Mouse (Mus musculus) thymus, postnatal 0 days (tissue): ENCODE measurements at regions not wholly inside any gene's neighbourhood (a gene's known extent, or its start where the extent isn't known, plus 50 kb on each side); places are given as distances from the start of the nearest gene placed in this dataset.

ENCODE experiments used
- DNase-seq: peaks from one replicate; pipeline ENCODE4 v3.0.0-alpha.2; 2015; ENCODE audit warnings: low spot score

GRCm38 (mm10) chr6:33117877-33118276 lies 57.8 kb upstream of the Chchd3 start:
- no peak for DNase-seq

- DNase-seq = no peak
Observed at GRCm38 (mm10) chr6:33120581-33120980, 60.5 kb upstream of the Chchd3 start.

GRCm38 (mm10) chr6:33126574-33126973 lies 66.5 kb upstream of the Chchd3 start:
- DNase-seq = peak; percentile 82

GRCm38 (mm10) chr6:33136906-33137305 lies 76.8 kb upstream of the Chchd3 start:
- DNase-seq = no peak

GRCm38 (mm10) chr6:33137823-33138222 lies 77.8 kb upstream of the Chchd3 start:
- peak; percentile 15 for DNase-seq

- no peak for DNase-seq
Observed at GRCm38 (mm10) chr6:33166479-33166878, 82.4 kb upstream of the Exoc4 start.

GRCm38 (mm10) chr6:33173606-33174005 lies 75.3 kb upstream of the Exoc4 start:
- DNase-seq = no peak

- peak; percentile 11 for DNase-seq
Observed at GRCm38 (mm10) chr6:33174616-33175015, 74.3 kb upstream of the Exoc4 start.

GRCm38 (mm10) chr6:33189521-33190246 lies 59.2 kb upstream of the Exoc4 start:
- DNase-seq = no peak

- DNase-seq = no peak
Observed at GRCm38 (mm10) chr6:33193823-33194222, 55.1 kb upstream of the Exoc4 start.
